Mouse (Mus musculus) left cerebral cortex, adult 2 months (tissue): ENCODE results near the gene Hoxb4. TPM values are rescaled to one million over a fixed set of nuclear protein-coding genes. Genes with fewer than 3 reads are reported as not detected.

Experiments used
- DNase-seq, 2 experiments: peaks; one replicate each; pipeline ENCODE4 v3.0.0; 2021 to 2022; ENCODE audit warnings: low spot score in 2 of 2, mixed read lengths in 1 of 2; ENCODE audit errors: extremely low spot score in 1 of 2
- H3K27ac ChIP-seq: fragments of 200-600 bp; 2 replicates; pipeline ENCODE4 v1.8.1; 2022
- H3K4me3 ChIP-seq: fragments of 200-600 bp; 2 replicates; pipeline ENCODE4 v1.8.1; 2022
- CTCF ChIP-seq: fragments of 200-600 bp; IDR thresholded peaks from 2 replicates; pipeline ENCODE4 v1.8.1; 2022; ENCODE audit warnings: antibody characterized with exemption, mild to moderate bottlenecking, moderate library complexity
- intact Hi-C: fragments of 180-260 bp; cut with DNase I; formaldehyde crosslinking; loops from one replicate; pipeline ENCODE4 v1.15.1; 2025
- total RNA-seq, 2 experiments: library from RNA; stranded (reverse); gene quantifications; 2 replicates each; pipeline ENCODE4 v1.2.3; 2021

Gene Hoxb4
- total RNA-seq, 2 experiments from 2014 or later = not detected

- no peak for DNase-seq
- TF ChIP-seq CTCF = no peak
- intact Hi-C loops = loop anchor here (5.0 kb wide), 2 partner anchors 33 to 338 kb away; partner anchors contain the start of gene Hoxb4
- H3K27ac ChIP-seq = no peak overlapping the region
- H3K4me3 ChIP-seq = no peak overlapping the region
These were observed 32.7 kb downstream of the Hoxb4 start for GRCm38 (mm10) chr11:96350791-96351190.

- no peak for DNase-seq
- no peak for TF ChIP-seq CTCF
- intact Hi-C loops = loop anchor here (5.0 kb wide), 2 partner anchors 34 to 339 kb away; partner anchors contain the start of gene Hoxb4
- Histone ChIP-seq H3K4me3 (no peak overlapping the region), H3K27ac (no peak overlapping the region)
These were observed 33.2 kb downstream of the Hoxb4 start for GRCm38 (mm10) chr11:96351312-96351711.

- H3K27ac ChIP-seq = no peak overlapping the region
- intact Hi-C loops = loop anchor here (5.0 kb wide), 2 partner anchors 35 to 340 kb away; partner anchors contain the start of gene Hoxb4
- TF ChIP-seq CTCF = no peak
- DNase-seq = no peak
- H3K4me3 ChIP-seq = no peak overlapping the region
These were observed 33.8 kb downstream of the Hoxb4 start for GRCm38 (mm10) chr11:96351831-96352230.

- DNase-seq = no peak
- intact Hi-C loops = loop anchor here (5.0 kb wide), 2 partner anchors 36 to 341 kb away; partner anchors contain the start of gene Hoxb4
- TF ChIP-seq CTCF = no peak
- no peak overlapping the region for H3K4me3 ChIP-seq
- no peak overlapping the region for H3K27ac ChIP-seq
These were observed 34.8 kb downstream of the Hoxb4 start for GRCm38 (mm10) chr11:96352691-96353521.

GRCm38 (mm10) chr11:96353522-96353841 lies 35.4 kb downstream of the Hoxb4 start:
- no peak for DNase-seq
- Histone ChIP-seq H3K27ac (no peak overlapping the region), H3K4me3 (no peak overlapping the region)
- intact Hi-C loops = loop anchor here (5.0 kb wide), 2 partner anchors 36 to 341 kb away; partner anchors contain the start of gene Hoxb4
- no peak for TF ChIP-seq CTCF

- TF ChIP-seq CTCF = no peak
- no peak overlapping the region for H3K27ac ChIP-seq
- intact Hi-C loops = loop anchor here (5.0 kb wide), 2 partner anchors 37 to 342 kb away; partner anchors contain the start of gene Hoxb4
- DNase-seq = no peak
- no peak overlapping the region for H3K4me3 ChIP-seq
These were observed 35.9 kb downstream of the Hoxb4 start for GRCm38 (mm10) chr11:96353939-96354338.

- Histone ChIP-seq H3K4me3 (no peak overlapping the region), H3K27ac (no peak overlapping the region)
- intact Hi-C loops = loop anchor here (5.0 kb wide), 2 partner anchors 37 to 342 kb away; partner anchors contain the start of gene Hoxb4
- TF ChIP-seq CTCF = no peak
- no peak for DNase-seq
These were observed 36.3 kb downstream of the Hoxb4 start for GRCm38 (mm10) chr11:96354376-96354775.

GRCm38 (mm10) chr11:96354801-96355311 lies 36.8 kb downstream of the Hoxb4 start:
- no peak overlapping the region for H3K4me3 ChIP-seq
- intact Hi-C loops = loop anchor here (5.0 kb wide), 2 partner anchors 38 to 343 kb away; partner anchors contain the start of gene Hoxb4
- TF ChIP-seq CTCF = no peak
- H3K27ac ChIP-seq = no peak overlapping the region
- no peak for DNase-seq

GRCm38 (mm10) chr11:96363807-96364206 lies 45.7 kb downstream of the Hoxb4 start:
- intact Hi-C loops = no loop called here
- TF ChIP-seq CTCF = no peak
- Histone ChIP-seq H3K27ac (no peak overlapping the region), H3K4me3 (no peak overlapping the region)
- DNase-seq = no peak

GRCm38 (mm10) chr11:96365441-96366091 lies 47.5 kb downstream of the Hoxb4 start, which contains the start of gene Hoxb1:
Gene Hoxb1, plus strand, starts transcription at chr11:96365752.
- DNase-seq = no peak
- intact Hi-C loops = no loop called here
- Histone ChIP-seq H3K4me3 (no peak within 1 kb of the TSS), H3K27ac (no peak within 1 kb of the TSS)
- no peak for TF ChIP-seq CTCF

GRCm38 (mm10) chr11:96366092-96367041 lies 48.3 kb downstream of the Hoxb4 start:
- DNase-seq = no peak
- intact Hi-C loops = no loop called here
- no peak overlapping the region for H3K27ac ChIP-seq
- no peak overlapping the region for H3K4me3 ChIP-seq
- TF ChIP-seq CTCF = no peak
